Mouse (Mus musculus): ENCODE measurements around the gene Gm29289. TPM values are rescaled to one million over a fixed set of nuclear protein-coding genes. Genes with fewer than 3 reads are reported as not detected.
"Not testable (repeated sequence)": the region's sequence is repeated elsewhere in the genome, so short reads cannot be mapped to it uniquely, and the experiment has no call there.

Gm29289 gene
- not detected in 2 replicates for total RNA-seq (2021)
- long read RNA-seq, experiment 1, result 0 reads
- long read RNA-seq, experiment 2, result 0 reads

DNA sequence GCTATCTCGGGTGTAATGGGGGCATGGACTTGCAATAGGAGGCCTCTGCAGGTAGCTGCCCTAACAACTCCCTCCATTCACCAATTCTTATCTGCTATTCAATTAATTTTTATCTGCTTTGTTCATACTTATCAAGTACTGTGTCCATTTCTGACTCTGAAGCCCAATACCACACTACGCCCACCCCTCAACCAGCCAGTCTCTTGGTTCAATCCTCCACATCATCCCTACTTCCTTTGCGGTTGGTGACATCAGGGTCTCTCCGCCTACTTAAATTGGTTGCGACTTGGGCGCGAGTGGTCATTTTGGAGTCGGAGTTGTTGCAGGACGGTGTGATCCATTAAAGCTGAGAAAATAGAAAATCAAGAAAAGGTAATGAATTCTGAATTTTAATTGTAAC, at the start of gene Gm29289:
Gene Gm29289, plus strand, starts transcription at position 301 of the 400 bp plus-strand sequence.
- DNase-seq, result not testable (repeated sequence)

DNA sequence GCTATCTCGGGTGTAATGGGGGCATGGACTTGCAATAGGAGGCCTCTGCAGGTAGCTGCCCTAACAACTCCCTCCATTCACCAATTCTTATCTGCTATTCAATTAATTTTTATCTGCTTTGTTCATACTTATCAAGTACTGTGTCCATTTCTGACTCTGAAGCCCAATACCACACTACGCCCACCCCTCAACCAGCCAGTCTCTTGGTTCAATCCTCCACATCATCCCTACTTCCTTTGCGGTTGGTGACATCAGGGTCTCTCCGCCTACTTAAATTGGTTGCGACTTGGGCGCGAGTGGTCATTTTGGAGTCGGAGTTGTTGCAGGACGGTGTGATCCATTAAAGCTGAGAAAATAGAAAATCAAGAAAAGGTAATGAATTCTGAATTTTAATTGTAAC, 31.7 kb upstream of the Gm29289 start, which contains the start of gene Gm10352:
Gene Gm10352, plus strand, starts transcription at position 301 of the 400 bp plus-strand sequence.
- DNase-seq, result not testable (repeated sequence)

Other genes starting within 250 kb of the Gm29289 start
- not detected in 2 replicates for gene H2al2b, start 211.9 kb upstream of the Gm29289 start, total RNA-seq (2021)
- gene Gm4064, start 136.4 kb upstream of the Gm29289 start, total RNA-seq (2021), result not detected in 2 replicates
- gene Rbmy, start 101.9 kb upstream of the Gm29289 start, total RNA-seq (2021), result not detected in 2 replicates
- not detected in 2 replicates for gene Gm10256, start 101.9 kb upstream of the Gm29289 start, total RNA-seq (2021)
- not detected in 2 replicates for gene Gm10352, start 31.6 kb upstream of the Gm29289 start, total RNA-seq (2021)

Data from adrenal gland, postnatal 14 days (tissue).